Mouse (Mus musculus) macrophage (primary cell): Measurements from ENCODE around the gene Sec16b. TPM values are rescaled to one million over a fixed set of nuclear protein-coding genes. Genes with fewer than 3 reads are reported as not detected.

Experiments
- H3K27ac ChIP-seq: fragments of 350-480 bp; formaldehyde crosslinking; 2 replicates; pipeline ENCODE4 v1.9.0; 2021
- H3K36me3 ChIP-seq: fragments of 350-480 bp; formaldehyde crosslinking; 2 replicates; pipeline ENCODE4 v1.9.0; 2021; ENCODE audit errors: inconsistent target
- H3K4me3 ChIP-seq: fragments of 350-480 bp; formaldehyde crosslinking; 2 replicates; pipeline ENCODE4 v1.9.0; 2021; ENCODE audit errors: inconsistent target
- H3K79me2 ChIP-seq: fragments of 350-480 bp; formaldehyde crosslinking; 2 replicates; pipeline ENCODE4 v1.9.0; 2021; ENCODE audit errors: inconsistent target
- WGBS: methylation state at CpG from one replicate; pipeline ENCODE4 v1.1.7; 2026; ENCODE audit warnings: inconsistent platforms; ENCODE audit not compliant: missing documents; 5-methylcytosine and 5-hydroxymethylcytosine counted together
- polyA plus RNA-seq: library from polyadenylated mRNA; stranded (reverse); fragments of 250-400 nt; gene quantifications from 3 replicates; pipeline ENCODE4 v1.2.4, GENCODE M21; 2018; ENCODE audit warnings: inconsistent platforms

Sec16b gene
- polyA plus RNA-seq, 1 experiment from 2014 or later: not detected

GRCm38 (mm10) chr1:157559986-157560385 is 53.5 kb downstream of the Sec16b start:
- H3K36me3 ChIP-seq: no peaks in the 10 kb centered on the region
- 82% methylated on average over 6 of the region's 6 CpGs for WGBS
- H3K27ac ChIP-seq: no peak overlapping the region
- no peak overlapping the region for H3K4me3 ChIP-seq
- no peaks in the 10 kb centered on the region for H3K79me2 ChIP-seq

GRCm38 (mm10) chr1:157560654-157561386 is 54.3 kb downstream of the Sec16b start:
- Histone ChIP-seq H3K36me3 (no peaks in the 10 kb centered on the region), H3K4me3 (no peak overlapping the region)
- 22% methylated on average over 8 of the region's 8 CpGs for WGBS

GRCm38 (mm10) chr1:157567819-157568218 is 61.3 kb downstream of the Sec16b start:
- Histone ChIP-seq H3K4me3 (no peak overlapping the region), H3K36me3 (no peaks in the 10 kb centered on the region), H3K79me2 (no peaks in the 10 kb centered on the region), H3K27ac (no peak overlapping the region)
- WGBS: 96% methylated on average over 8 of the region's 8 CpGs

More at GRCm38 (mm10) chr1:157560654-157561386, 54.3 kb downstream of the Sec16b start:
- no peak overlapping the region for H3K27ac ChIP-seq
- no peaks in the 10 kb centered on the region for H3K79me2 ChIP-seq

GRCm38 (mm10) chr1:157569263-157570090 is 62.9 kb downstream of the Sec16b start:
- H3K4me3 ChIP-seq: no peak overlapping the region
- H3K79me2 ChIP-seq: no peaks in the 10 kb centered on the region
- H3K36me3 ChIP-seq: no peaks in the 10 kb centered on the region
- 94% methylated on average over 5 of the region's 5 CpGs for WGBS
- no peak overlapping the region for H3K27ac ChIP-seq

GRCm38 (mm10) chr1:157575316-157575715 is 68.8 kb downstream of the Sec16b start:
- 71% methylated on average over 3 of the region's 3 CpGs for WGBS
- no peaks in the 10 kb centered on the region for H3K79me2 ChIP-seq
- no peaks in the 10 kb centered on the region for H3K36me3 ChIP-seq
- H3K27ac ChIP-seq: no peak overlapping the region
- no peak overlapping the region for H3K4me3 ChIP-seq

GRCm38 (mm10) chr1:157578336-157578735 is 71.8 kb downstream of the Sec16b start:
- H3K79me2 ChIP-seq: no peaks in the 10 kb centered on the region
- WGBS: 87% methylated on average over 7 of the region's 8 CpGs
- no peaks in the 10 kb centered on the region for H3K36me3 ChIP-seq
- H3K4me3 ChIP-seq: no peak overlapping the region
- no peak overlapping the region for H3K27ac ChIP-seq

- H3K79me2 ChIP-seq: no peaks in the 10 kb centered on the region
- no peaks in the 10 kb centered on the region for H3K36me3 ChIP-seq
- H3K4me3 ChIP-seq: no peak overlapping the region
- H3K27ac ChIP-seq: no peak overlapping the region
- 81% methylated on average over 5 of the region's 5 CpGs for WGBS
Measured at GRCm38 (mm10) chr1:157586556-157586955, 80.0 kb downstream of the Sec16b start.

- Histone ChIP-seq H3K27ac (no peak overlapping the region), H3K36me3 (no peaks in the 10 kb centered on the region), H3K79me2 (no peaks in the 10 kb centered on the region), H3K4me3 (no peak overlapping the region)
- 87% methylated on average over 2 of the region's 2 CpGs for WGBS
Measured at GRCm38 (mm10) chr1:157592039-157592438, 85.5 kb downstream of the Sec16b start.

- no peaks in the 10 kb centered on the region for H3K79me2 ChIP-seq
- 90% methylated on average over 5 of the region's 5 CpGs for WGBS
- no peak overlapping the region for H3K27ac ChIP-seq
- H3K4me3 ChIP-seq: no peak overlapping the region
- H3K36me3 ChIP-seq: no peaks in the 10 kb centered on the region
Measured at GRCm38 (mm10) chr1:157594561-157594960, 88.0 kb downstream of the Sec16b start.

GRCm38 (mm10) chr1:157595165-157595564 is 88.6 kb downstream of the Sec16b start:
- WGBS: 94% methylated on average over 9 of the region's 9 CpGs
- no peaks in the 10 kb centered on the region for H3K36me3 ChIP-seq
- no peak overlapping the region for H3K4me3 ChIP-seq
- no peak overlapping the region for H3K27ac ChIP-seq
- H3K79me2 ChIP-seq: no peaks in the 10 kb centered on the region

GRCm38 (mm10) chr1:157604513-157604912 is 98.0 kb downstream of the Sec16b start:
- H3K4me3 ChIP-seq: no peak overlapping the region
- no peak overlapping the region for H3K27ac ChIP-seq
- H3K36me3 ChIP-seq: no peaks in the 10 kb centered on the region
- 77% methylated on average over 5 of the region's 5 CpGs for WGBS
- no peaks in the 10 kb centered on the region for H3K79me2 ChIP-seq

Other genes starting within 250 kb of the Sec16b start
- 0.81 to 1.8 TPM (median 1.6 TPM) in 3 replicates for gene Rasal2, start 94.1 kb upstream of the Sec16b start, polyA plus RNA-seq
- 8.7 to 9.9 TPM (median 9.4 TPM) in 3 replicates for gene Cryzl2, start 48.2 kb upstream of the Sec16b start, polyA plus RNA-seq